Mouse (Mus musculus): Measurements from ENCODE around the gene C130073F10Rik.

DNA sequence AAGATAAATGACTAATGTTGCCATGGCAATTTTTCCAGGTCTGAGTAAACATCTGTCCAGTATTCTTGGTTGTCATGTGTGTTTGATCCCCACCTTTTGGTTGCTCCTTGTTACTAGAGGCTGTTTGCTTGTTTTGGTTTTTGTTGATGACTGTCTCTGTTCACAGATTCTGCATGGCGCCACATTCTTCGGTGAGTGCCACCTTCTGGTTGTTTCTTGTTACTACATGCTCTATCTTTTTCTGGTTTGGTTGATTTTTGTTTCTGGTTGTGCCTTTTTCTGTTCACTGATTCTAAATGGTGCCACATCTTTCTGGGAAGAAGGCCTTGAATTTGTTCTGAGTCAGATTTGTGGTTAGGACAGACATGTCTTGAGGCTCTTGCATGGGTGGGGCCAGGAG lies 42.7 kb downstream of the C130073F10Rik start:
- TF ChIP-seq CTCF (IDR thresholded peaks at IDR 0.05; ENCODE audit: extremely low read depth, insufficient read length, insufficient replicate concordance, low read depth, low read length) (no peak), POLR2A (IDR thresholded peaks at IDR 0.05; ENCODE audit: low read depth, low read length) (no peak)
